Mouse (Mus musculus) hindbrain, embryonic 15.5 days (tissue): ENCODE data around the gene Prg3. TPM values are rescaled to one million over a fixed set of nuclear protein-coding genes. Genes with fewer than 3 reads are reported as not detected.

Experiments used
- ATAC-seq: fragments of 200-750 bp; cut with Nextera tagmentation; 2 replicates; pipeline ENCODE4 v1.8.0; 2017; ENCODE audit warnings: low read depth, moderate number of reproducible peaks, moderate TSS enrichment; ENCODE audit not compliant: low FRiP score
- H3K27ac ChIP-seq: fragments of 300-500 bp; sonication (generic); replicated peaks from 2 replicates; pipeline ENCODE4 v1.5.1; 2015; ENCODE audit warnings: mild to moderate bottlenecking, inconsistent platforms
- H3K27me3 ChIP-seq: fragments of 300-500 bp; sonication (generic); 2 replicates; pipeline ENCODE4 v1.6.1; 2015; ENCODE audit warnings: control low read depth, inconsistent platforms
- H3K36me3 ChIP-seq: fragments of 300-500 bp; sonication (generic); 2 replicates; pipeline ENCODE4 v1.6.1; 2015; ENCODE audit warnings: control low read depth, inconsistent platforms
- H3K4me1 ChIP-seq: fragments of 300-500 bp; sonication (generic); replicated peaks from 2 replicates; pipeline ENCODE4 v1.6.1; 2015; ENCODE audit warnings: control low read depth, inconsistent platforms
- H3K4me2 ChIP-seq: fragments of 300-500 bp; sonication (generic); 2 replicates; pipeline ENCODE4 v1.6.1; 2015; ENCODE audit warnings: moderate library complexity, mild to moderate bottlenecking, inconsistent platforms
- H3K4me3 ChIP-seq: fragments of 300-500 bp; sonication (generic); 2 replicates; pipeline ENCODE4 v1.5.1; 2015; ENCODE audit warnings: mild to moderate bottlenecking, inconsistent platforms
- H3K9ac ChIP-seq: fragments of 300-500 bp; sonication (generic); 2 replicates; pipeline ENCODE4 v1.6.1; 2015; ENCODE audit warnings: inconsistent platforms
- H3K9me3 ChIP-seq: fragments of 300-500 bp; sonication (generic); 2 replicates; pipeline ENCODE4 v1.6.1; 2016; ENCODE audit warnings: control low read depth, inconsistent platforms
- WGBS: fragments of 180-500 bp; shearing (Covaris S2); methylation state at CpG from one replicate; pipeline ENCODE4 v1.1.7; 2015; 5-methylcytosine and 5-hydroxymethylcytosine counted together
- polyA plus RNA-seq: library from polyadenylated mRNA; unstranded; fragments of >200 nt; fragmentation: Nextera tagmentation; extraction: Ambion mirVana; gene quantifications from 2 replicates; pipeline ENCODE4 v1.2.1, GENCODE M21; 2015

The Prg3 gene
- polyA plus RNA-seq, result not detected in 2 replicates

GRCm38 (mm10) chr2:84987930-84988329, at the start of gene Prg3:
Gene Prg3 (plus strand): TSS chr2:84988215.
- Histone ChIP-seq H3K4me1 (no peaks in the 10 kb centered on the region), H3K9me3 (no peaks in the 10 kb centered on the region), H3K36me3 (no peaks in the 10 kb centered on the region), H3K27ac (no peak within 1 kb of the TSS), H3K4me3 (no peak within 1 kb of the TSS), H3K4me2 (no peak within 1 kb of the TSS), H3K9ac (no peak within 1 kb of the TSS), H3K27me3 (no peaks in the 10 kb centered on the region)
- WGBS, result 83% methylated on average over 1 of the region's 1 CpGs
- no peak for ATAC-seq

- no peak for ATAC-seq
- no peak overlapping the region for H3K27ac ChIP-seq
- H3K4me2 ChIP-seq, result no peak overlapping the region
- 85% methylated on average over 5 of the region's 5 CpGs for WGBS
- no peak overlapping the region for H3K4me3 ChIP-seq
- no peaks in the 10 kb centered on the region for H3K27me3 ChIP-seq
- H3K4me1 ChIP-seq, result no peaks in the 10 kb centered on the region
- H3K9me3 ChIP-seq, result no peaks in the 10 kb centered on the region
- H3K9ac ChIP-seq, result no peak overlapping the region
- no peaks in the 10 kb centered on the region for H3K36me3 ChIP-seq
Measured at GRCm38 (mm10) chr2:84938249-84938946, 49.6 kb upstream of the Prg3 start.

GRCm38 (mm10) chr2:84939306-84939705, 48.7 kb upstream of the Prg3 start:
- H3K4me1 ChIP-seq, result no peaks in the 10 kb centered on the region
- no peaks in the 10 kb centered on the region for H3K27me3 ChIP-seq
- H3K4me3 ChIP-seq, result no peak overlapping the region
- ATAC-seq, result no peak
- no peak overlapping the region for H3K9ac ChIP-seq
- H3K4me2 ChIP-seq, result no peak overlapping the region
- 96% methylated on average over 3 of the region's 3 CpGs for WGBS
- H3K27ac ChIP-seq, result no peak overlapping the region
- H3K9me3 ChIP-seq, result no peaks in the 10 kb centered on the region
- H3K36me3 ChIP-seq, result no peaks in the 10 kb centered on the region

- WGBS, result 94% methylated on average over 6 of the region's 6 CpGs
- H3K4me2 ChIP-seq, result no peak overlapping the region
- no peak overlapping the region for H3K4me3 ChIP-seq
- H3K9ac ChIP-seq, result no peak overlapping the region
- H3K27me3 ChIP-seq, result no peaks in the 10 kb centered on the region
- no peaks in the 10 kb centered on the region for H3K36me3 ChIP-seq
- no peak overlapping the region for H3K27ac ChIP-seq
- H3K4me1 ChIP-seq, result no peaks in the 10 kb centered on the region
- H3K9me3 ChIP-seq, result no peaks in the 10 kb centered on the region
- ATAC-seq, result no peak
Measured at GRCm38 (mm10) chr2:84939711-84940110, 48.3 kb upstream of the Prg3 start.

- no peak overlapping the region for H3K4me3 ChIP-seq
- WGBS, result 81% methylated on average over 2 of the region's 2 CpGs
- ATAC-seq, result no peak
- H3K9ac ChIP-seq, result no peak overlapping the region
- H3K27me3 ChIP-seq, result no peaks in the 10 kb centered on the region
- no peaks in the 10 kb centered on the region for H3K4me1 ChIP-seq
- no peaks in the 10 kb centered on the region for H3K9me3 ChIP-seq
- no peak overlapping the region for H3K27ac ChIP-seq
- H3K4me2 ChIP-seq, result no peak overlapping the region
- H3K36me3 ChIP-seq, result no peaks in the 10 kb centered on the region
Measured at GRCm38 (mm10) chr2:84941332-84941731, 46.7 kb upstream of the Prg3 start.

- 91% methylated on average over 4 of the region's 4 CpGs for WGBS
- no peak for ATAC-seq
- Histone ChIP-seq H3K27me3 (no peaks in the 10 kb centered on the region), H3K4me2 (no peak overlapping the region), H3K4me3 (no peak overlapping the region), H3K27ac (no peak overlapping the region), H3K36me3 (no peaks in the 10 kb centered on the region), H3K9ac (no peak overlapping the region), H3K4me1 (no peaks in the 10 kb centered on the region), H3K9me3 (no peaks in the 10 kb centered on the region)
Measured at GRCm38 (mm10) chr2:84941795-84942194, 46.2 kb upstream of the Prg3 start.

GRCm38 (mm10) chr2:84947154-84947771, 40.8 kb upstream of the Prg3 start:
- WGBS, result 90% methylated on average over 3 of the region's 3 CpGs

GRCm38 (mm10) chr2:84948252-84948651, 39.8 kb upstream of the Prg3 start:
- no peak overlapping the region for H3K27ac ChIP-seq
- H3K27me3 ChIP-seq, result no peaks in the 10 kb centered on the region
- no peaks in the 10 kb centered on the region for H3K36me3 ChIP-seq
- H3K4me2 ChIP-seq, result no peak overlapping the region
- no peaks in the 10 kb centered on the region for H3K9me3 ChIP-seq
- no peak overlapping the region for H3K4me3 ChIP-seq
- no peaks in the 10 kb centered on the region for H3K4me1 ChIP-seq
- no peak for ATAC-seq
- 93% methylated on average over 7 of the region's 7 CpGs for WGBS
- no peak overlapping the region for H3K9ac ChIP-seq

More at GRCm38 (mm10) chr2:84947154-84947771, 40.8 kb upstream of the Prg3 start:
- Histone ChIP-seq H3K4me1 (no peaks in the 10 kb centered on the region), H3K36me3 (no peaks in the 10 kb centered on the region), H3K4me3 (no peak overlapping the region), H3K4me2 (no peak overlapping the region), H3K27me3 (no peaks in the 10 kb centered on the region), H3K9me3 (no peaks in the 10 kb centered on the region), H3K9ac (no peak overlapping the region), H3K27ac (no peak overlapping the region)
- ATAC-seq, result no peak

GRCm38 (mm10) chr2:84948721-84949120, 39.3 kb upstream of the Prg3 start:
- H3K9me3 ChIP-seq, result no peaks in the 10 kb centered on the region
- H3K36me3 ChIP-seq, result no peaks in the 10 kb centered on the region
- no peaks in the 10 kb centered on the region for H3K27me3 ChIP-seq
- ATAC-seq, result no peak
- H3K4me3 ChIP-seq, result no peak overlapping the region
- no peaks in the 10 kb centered on the region for H3K4me1 ChIP-seq
- no peak overlapping the region for H3K9ac ChIP-seq
- H3K27ac ChIP-seq, result no peak overlapping the region
- H3K4me2 ChIP-seq, result no peak overlapping the region
- WGBS, result 79% methylated on average over 2 of the region's 2 CpGs

GRCm38 (mm10) chr2:84951027-84951426, 37.0 kb upstream of the Prg3 start:
- WGBS, result 91% methylated on average over 8 of the region's 8 CpGs

GRCm38 (mm10) chr2:84952251-84952650, 35.8 kb upstream of the Prg3 start:
- Histone ChIP-seq H3K27me3 (no peaks in the 10 kb centered on the region), H3K9ac (no peak overlapping the region), H3K27ac (no peak overlapping the region), H3K9me3 (no peaks in the 10 kb centered on the region), H3K36me3 (no peaks in the 10 kb centered on the region), H3K4me3 (no peak overlapping the region), H3K4me1 (no peaks in the 10 kb centered on the region), H3K4me2 (no peak overlapping the region)
- no peak for ATAC-seq
- WGBS, result 88% methylated on average over 1 of the region's 1 CpGs

More at GRCm38 (mm10) chr2:84951027-84951426, 37.0 kb upstream of the Prg3 start:
- H3K4me2 ChIP-seq, result no peak overlapping the region
- H3K9ac ChIP-seq, result no peak overlapping the region
- ATAC-seq, result no peak
- H3K27me3 ChIP-seq, result no peaks in the 10 kb centered on the region
- H3K4me1 ChIP-seq, result no peaks in the 10 kb centered on the region
- H3K9me3 ChIP-seq, result no peaks in the 10 kb centered on the region
- no peaks in the 10 kb centered on the region for H3K36me3 ChIP-seq
- no peak overlapping the region for H3K27ac ChIP-seq
- H3K4me3 ChIP-seq, result no peak overlapping the region

- ATAC-seq, result no peak
- Histone ChIP-seq H3K4me2 (no peak overlapping the region), H3K36me3 (no peaks in the 10 kb centered on the region), H3K9ac (no peak overlapping the region), H3K27me3 (no peaks in the 10 kb centered on the region), H3K4me3 (no peak overlapping the region), H3K9me3 (no peaks in the 10 kb centered on the region), H3K4me1 (no peaks in the 10 kb centered on the region), H3K27ac (no peak overlapping the region)
- WGBS, result 86% methylated on average over 4 of the region's 4 CpGs
Measured at GRCm38 (mm10) chr2:84952693-84953092, 35.3 kb upstream of the Prg3 start.
